Mouse (Mus musculus) midbrain, embryonic 15.5 days (tissue): ENCODE measurements around the gene Arhgap31. TPM values are rescaled to one million over a fixed set of nuclear protein-coding genes. Genes with fewer than 3 reads are reported as not detected.
"Not testable (repeated sequence)": the region's sequence is repeated elsewhere in the genome, so short reads cannot be mapped to it uniquely, and the experiment has no call there.

ENCODE experiments used
- ATAC-seq: fragments of 200-750 bp; cut with Nextera tagmentation; replicated peaks from 2 replicates; pipeline ENCODE4 v1.8.0; 2017; ENCODE audit warnings: moderate TSS enrichment
- H3K27ac ChIP-seq: fragments of 300-500 bp; sonication (generic); 2 replicates; pipeline ENCODE4 v1.5.1; 2015; ENCODE audit warnings: mild to moderate bottlenecking, inconsistent platforms
- H3K27me3 ChIP-seq: fragments of 300-500 bp; sonication (generic); replicated peaks from 2 replicates; pipeline ENCODE4 v1.6.1; 2015; ENCODE audit warnings: inconsistent platforms
- H3K36me3 ChIP-seq: fragments of 300-500 bp; sonication (generic); replicated peaks from 2 replicates; pipeline ENCODE4 v1.6.1; 2015; ENCODE audit warnings: inconsistent platforms
- H3K4me1 ChIP-seq: fragments of 300-500 bp; sonication (generic); 2 replicates; pipeline ENCODE4 v1.6.1; 2015; ENCODE audit warnings: inconsistent platforms
- H3K4me2 ChIP-seq: fragments of 300-500 bp; sonication (generic); 2 replicates; pipeline ENCODE4 v1.6.1; 2015; ENCODE audit warnings: inconsistent platforms, mild to moderate bottlenecking, moderate library complexity
- H3K4me3 ChIP-seq: fragments of 300-500 bp; sonication (generic); 2 replicates; pipeline ENCODE4 v1.5.1; 2015; ENCODE audit warnings: mild to moderate bottlenecking, inconsistent platforms
- H3K9ac ChIP-seq: fragments of 300-500 bp; sonication (generic); 2 replicates; pipeline ENCODE4 v1.6.1; 2015; ENCODE audit warnings: mild to moderate bottlenecking, inconsistent platforms
- H3K9me3 ChIP-seq: fragments of 300-500 bp; sonication (generic); 2 replicates; pipeline ENCODE4 v1.6.1; 2016; ENCODE audit warnings: inconsistent platforms
- WGBS: fragments of 180-500 bp; shearing (Covaris S2); methylation state at CpG from one replicate; pipeline ENCODE4 v1.1.7; 2015; ENCODE audit warnings: mixed read lengths; 5-methylcytosine and 5-hydroxymethylcytosine counted together
- polyA plus RNA-seq: library from polyadenylated mRNA; unstranded; fragments of >200 nt; fragmentation: Nextera tagmentation; extraction: Ambion mirVana; gene quantifications from 2 replicates; pipeline ENCODE4 v1.2.1, GENCODE M21; 2015

The Arhgap31 gene
- polyA plus RNA-seq, 1 experiment from 2014 or later, result 5.8 TPM

DNA sequence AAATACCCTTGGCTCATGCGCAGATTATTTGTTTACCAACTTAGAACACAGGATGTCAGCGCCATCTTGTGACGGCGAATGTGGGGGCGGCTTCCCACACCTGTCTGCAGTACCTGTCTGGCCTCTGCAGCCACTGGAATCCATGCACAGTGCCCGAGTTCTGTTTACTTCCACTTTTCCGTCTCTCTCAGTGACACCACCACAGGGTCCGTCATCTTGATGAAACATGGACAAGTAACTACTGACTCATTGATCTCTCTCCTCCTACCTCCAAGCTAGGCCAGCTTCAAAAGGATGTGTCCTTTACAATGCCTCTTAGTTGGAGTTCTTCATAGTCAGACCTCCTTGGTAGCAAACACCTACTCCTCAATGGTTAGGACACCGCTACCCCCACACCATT lies 8.3 kb upstream of the Arhgap31 start:
- H3K27me3 ChIP-seq, result no peaks in the 10 kb centered on the region
- H3K4me1 ChIP-seq, result no peaks in the 10 kb centered on the region
- no peak overlapping the region for H3K4me3 ChIP-seq
- H3K9ac ChIP-seq, result no peak overlapping the region
- no peak overlapping the region for H3K4me2 ChIP-seq
- WGBS, result 94% methylated on average over 9 of the region's 9 CpGs
- no peak overlapping the region for H3K27ac ChIP-seq
- no peak for ATAC-seq
- H3K9me3 ChIP-seq, result no peaks in the 10 kb centered on the region
- no peaks in the 10 kb centered on the region for H3K36me3 ChIP-seq

DNA sequence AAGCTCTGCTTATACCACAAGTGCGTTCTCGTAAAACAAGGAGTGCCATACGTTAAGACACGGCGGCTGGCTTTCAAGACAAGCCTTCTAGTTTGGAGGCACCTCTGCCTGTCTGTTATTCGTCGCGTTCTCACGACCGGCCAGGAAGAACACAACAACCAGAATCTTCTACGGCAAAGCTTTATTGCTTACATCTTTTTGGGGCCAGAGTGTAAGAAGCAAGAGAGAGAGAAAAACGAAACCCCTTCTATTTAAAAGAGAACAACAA lies 1.1 kb upstream of the Arhgap31 start:
- H3K4me1 ChIP-seq, result peaks cover 16% of the 10 kb centered on the region; the same call in 1 of the 2 replicates
- peak overlapping the region; percentile 28; the same call in 1 of the 2 replicates for H3K4me2 ChIP-seq
- H3K27ac ChIP-seq, H3K4me3 ChIP-seq, H3K9ac ChIP-seq, H3K27me3 ChIP-seq, ATAC-seq, H3K36me3 ChIP-seq, H3K9me3 ChIP-seq: not testable (repeated sequence)
- WGBS, result 66% methylated on average over 11 of the region's 12 CpGs

DNA sequence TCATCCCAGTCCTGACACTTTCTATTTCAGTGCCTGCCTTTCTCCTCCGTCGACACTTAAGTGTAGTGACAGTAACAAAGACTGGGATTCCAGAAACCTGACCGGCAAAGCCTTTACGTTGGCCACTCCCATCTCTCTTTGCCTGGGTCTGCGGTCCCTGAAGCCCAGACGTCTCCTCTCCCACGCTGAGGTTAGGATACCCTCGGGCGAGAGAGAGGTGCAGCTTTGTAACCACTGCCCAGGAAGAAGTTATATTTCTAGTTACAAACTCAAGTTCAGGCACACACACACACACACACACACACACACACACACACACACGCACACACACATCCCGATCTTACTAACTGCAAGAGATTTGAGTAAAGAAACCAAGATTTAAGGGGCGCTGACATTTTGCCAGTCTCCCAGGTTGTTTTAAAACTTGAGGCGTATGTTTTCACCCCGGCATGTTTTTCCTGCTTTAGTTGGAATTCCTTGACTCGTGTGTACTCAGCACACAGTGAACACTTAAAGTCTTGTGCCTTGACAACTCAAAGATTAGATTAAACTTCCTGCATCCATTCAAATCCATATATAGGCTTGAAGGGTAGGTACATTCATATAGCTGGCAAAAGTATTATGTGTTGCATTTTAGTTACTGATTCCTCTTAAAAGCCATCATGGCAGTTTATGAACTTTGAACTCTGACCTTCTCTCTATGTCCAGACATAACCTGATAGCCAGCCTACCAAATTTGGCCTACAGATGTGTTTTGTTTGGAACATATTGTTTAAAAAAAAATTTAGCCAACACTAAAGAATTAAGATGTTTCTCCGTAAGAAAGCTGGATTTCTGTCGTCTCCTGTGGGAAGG lies 557 bp upstream of the Arhgap31 start:
- peak; percentile 60; the same call in 1 of the 2 replicates for ATAC-seq
- Histone ChIP-seq H3K27me3 (no peaks in the 10 kb centered on the region), H3K4me3 (peak overlapping the region; percentile 60), H3K9me3 (no peaks in the 10 kb centered on the region), H3K27ac (peak overlapping the region; percentile 72), H3K4me1 (peaks cover 16% of the 10 kb centered on the region; the same call in 1 of the 2 replicates), H3K36me3 (no peaks in the 10 kb centered on the region), H3K9ac (peak overlapping the region; percentile 64; the same call in 1 of the 2 replicates), H3K4me2 (peak overlapping the region; percentile 95)
- WGBS, result 29% methylated on average over 17 of the region's 17 CpGs

DNA sequence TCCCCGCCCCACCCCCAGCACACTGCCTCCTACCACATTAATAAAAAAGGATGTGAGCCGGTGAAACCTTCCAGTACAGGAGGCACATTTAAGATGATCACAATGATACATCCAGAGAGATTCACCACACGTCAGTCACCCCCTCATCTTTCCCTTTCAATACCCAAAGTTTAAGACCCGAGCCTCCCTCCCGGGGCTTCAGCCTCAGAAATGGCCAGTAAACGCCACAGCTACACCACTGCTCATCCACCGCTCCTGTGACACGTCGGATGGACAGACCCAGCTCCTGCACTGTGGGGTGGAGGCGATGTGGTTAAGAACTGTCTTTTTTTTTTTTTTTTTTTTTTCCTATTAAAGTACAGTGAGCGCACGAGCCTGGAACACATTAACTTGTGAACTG lies 969 bp downstream of the Arhgap31 start:
- peaks cover 16% of the 10 kb centered on the region; the same call in 1 of the 2 replicates for H3K4me1 ChIP-seq
- peak overlapping the region; percentile 60 for H3K4me3 ChIP-seq
- H3K27me3 ChIP-seq, result no peaks in the 10 kb centered on the region
- H3K27ac ChIP-seq, result no peak overlapping the region
- peak overlapping the region; percentile 95 for H3K4me2 ChIP-seq
- 5% methylated on average over 12 of the region's 12 CpGs for WGBS
- H3K9ac ChIP-seq, result 0 out of 2 replicates have a peak overlapping the region, but pooled peaks have one; percentile 20
- peak; percentile 25; the same call in 1 of the 2 replicates for ATAC-seq
- H3K9me3 ChIP-seq, result no peaks in the 10 kb centered on the region
- no peaks in the 10 kb centered on the region for H3K36me3 ChIP-seq

DNA sequence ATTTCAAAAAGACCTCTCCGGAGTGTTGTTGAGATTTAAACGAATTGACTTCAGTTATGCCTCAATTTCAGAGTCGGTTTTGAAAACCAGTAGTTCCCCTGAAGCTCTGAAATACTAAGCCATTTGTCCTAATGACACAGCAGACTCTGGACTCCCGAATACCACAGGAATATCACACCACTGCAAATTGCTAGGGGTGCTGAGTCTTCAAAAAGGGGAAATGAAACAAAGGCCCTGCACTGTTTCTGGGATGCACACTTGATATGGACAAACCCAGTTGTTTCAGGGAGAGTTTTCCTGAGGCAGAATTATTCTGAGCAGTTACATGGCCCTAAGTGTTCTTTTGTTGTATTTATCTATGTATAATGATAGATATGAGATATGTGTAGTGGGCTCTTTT lies 1.8 kb downstream of the Arhgap31 start:
- Histone ChIP-seq H3K36me3 (no peaks in the 10 kb centered on the region), H3K9ac (no peak overlapping the region), H3K9me3 (no peaks in the 10 kb centered on the region), H3K4me3 (no peak overlapping the region), H3K27ac (no peak overlapping the region), H3K4me2 (peak overlapping the region; percentile 95), H3K4me1 (peaks cover 16% of the 10 kb centered on the region; the same call in 1 of the 2 replicates), H3K27me3 (no peaks in the 10 kb centered on the region)
- no peak for ATAC-seq
- WGBS, result 69% methylated on average over 4 of the region's 4 CpGs

DNA sequence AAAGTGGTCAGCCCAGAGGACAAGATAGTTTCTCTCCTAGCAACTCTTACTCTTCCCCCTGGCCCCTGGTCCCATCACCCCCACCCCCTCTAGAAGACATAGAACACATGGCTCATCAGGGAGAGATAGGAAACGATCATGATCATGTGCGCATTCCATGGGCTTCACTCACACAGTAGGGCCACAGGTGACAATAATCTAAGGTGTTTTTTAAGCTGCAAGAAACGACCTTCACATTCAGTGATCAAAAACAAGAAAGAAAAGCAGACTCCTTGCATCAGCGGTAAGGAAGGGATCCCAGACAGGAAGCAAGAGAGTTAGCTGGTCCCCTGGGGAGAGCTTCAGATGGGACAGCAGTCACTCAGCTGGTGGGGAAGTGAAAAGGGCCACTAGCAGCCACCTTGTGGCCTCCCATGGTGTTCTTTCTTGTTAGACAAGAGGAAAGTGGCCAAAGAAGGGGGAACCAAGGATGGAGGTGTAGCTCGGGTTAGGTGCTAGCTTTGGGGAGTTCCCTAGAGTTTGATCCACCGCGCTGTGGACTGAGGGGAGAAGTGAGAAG lies 4.0 kb downstream of the Arhgap31 start:
- Histone ChIP-seq H3K4me3 (no peak overlapping the region), H3K4me2 (no peak overlapping the region), H3K36me3 (no peaks in the 10 kb centered on the region), H3K9ac (no peak overlapping the region), H3K9me3 (no peaks in the 10 kb centered on the region), H3K27me3 (no peaks in the 10 kb centered on the region), H3K27ac (no peak overlapping the region), H3K4me1 (peaks cover 15% of the 10 kb centered on the region; the same call in 1 of the 2 replicates)
- 65% methylated on average over 7 of the region's 7 CpGs for WGBS
- no peak for ATAC-seq

DNA sequence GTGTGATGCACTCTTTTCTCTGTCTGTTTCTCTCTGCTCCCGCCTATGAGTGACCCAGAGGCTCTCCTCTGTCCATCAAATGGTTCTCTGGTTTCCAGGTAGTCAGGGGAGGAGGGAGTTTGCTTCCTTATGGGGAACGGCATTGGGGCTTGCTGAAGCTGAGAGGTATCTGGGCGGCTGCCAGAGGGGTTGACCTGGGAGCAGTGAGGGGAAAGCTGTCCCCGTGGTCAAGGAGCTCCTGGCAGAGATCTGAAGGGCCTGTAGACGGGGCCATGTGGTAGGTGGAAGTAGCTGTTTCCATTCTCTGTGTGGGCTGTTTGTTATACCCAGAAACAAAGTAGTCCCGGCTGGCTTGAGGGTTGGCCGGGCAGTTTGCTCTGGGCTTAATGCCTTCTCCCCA lies 6.3 kb downstream of the Arhgap31 start:
- Histone ChIP-seq H3K4me1 (peaks cover under 1% of the 10 kb centered on the region; the same call in 1 of the 2 replicates), H3K27ac (no peak overlapping the region), H3K4me3 (no peak overlapping the region), H3K36me3 (no peaks in the 10 kb centered on the region), H3K4me2 (no peak overlapping the region), H3K9me3 (no peaks in the 10 kb centered on the region), H3K9ac (no peak overlapping the region), H3K27me3 (no peaks in the 10 kb centered on the region)
- ATAC-seq, result no peak
- WGBS, result 78% methylated on average over 7 of the region's 7 CpGs

DNA sequence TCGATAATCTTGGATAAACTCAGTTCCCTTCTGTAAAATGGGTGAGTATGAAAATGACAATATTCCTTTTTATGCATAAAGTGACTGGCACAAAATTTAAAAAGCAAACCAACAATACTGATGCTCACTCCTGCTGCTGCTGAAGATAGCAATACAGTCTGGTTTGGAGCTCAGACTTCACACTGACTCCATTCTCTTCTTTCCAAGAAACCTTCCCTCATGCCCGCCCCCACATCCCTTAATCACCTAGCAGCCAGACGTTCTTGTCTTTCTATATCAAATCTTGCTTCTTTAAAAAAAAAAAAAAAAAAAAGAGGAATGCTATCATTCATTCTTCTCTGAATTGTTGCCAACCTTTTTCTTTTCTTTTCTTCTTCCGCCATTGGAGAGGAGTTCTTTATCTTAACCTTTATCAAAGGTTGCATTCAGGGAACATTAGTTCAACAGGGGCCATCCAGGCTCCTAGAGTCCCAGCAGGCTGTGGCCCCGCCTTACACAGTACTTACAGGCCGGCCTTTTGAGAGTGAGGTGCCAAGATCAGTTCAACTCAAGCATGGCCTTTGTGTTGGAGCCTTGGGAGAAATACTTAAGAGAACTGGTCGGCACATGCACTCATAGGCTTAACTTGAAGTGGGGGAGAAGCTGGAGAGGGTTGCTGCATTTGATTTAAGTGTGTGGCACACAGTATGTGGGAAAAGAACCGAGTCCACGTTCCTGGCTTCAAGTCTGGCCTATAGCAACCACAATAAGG lies 7.4 kb downstream of the Arhgap31 start:
- no peak for ATAC-seq
- H3K4me3 ChIP-seq, result no peak overlapping the region
- H3K27ac ChIP-seq, result no peak overlapping the region
- H3K4me2 ChIP-seq, result no peak overlapping the region
- H3K36me3 ChIP-seq, result no peaks in the 10 kb centered on the region
- 61% methylated on average over 9 of the region's 9 CpGs for WGBS
- H3K27me3 ChIP-seq, result no peaks in the 10 kb centered on the region
- no peaks in the 10 kb centered on the region for H3K9me3 ChIP-seq
- no peak overlapping the region for H3K9ac ChIP-seq
- H3K4me1 ChIP-seq, result peaks cover 6% of the 10 kb centered on the region; the same call in 1 of the 2 replicates

DNA sequence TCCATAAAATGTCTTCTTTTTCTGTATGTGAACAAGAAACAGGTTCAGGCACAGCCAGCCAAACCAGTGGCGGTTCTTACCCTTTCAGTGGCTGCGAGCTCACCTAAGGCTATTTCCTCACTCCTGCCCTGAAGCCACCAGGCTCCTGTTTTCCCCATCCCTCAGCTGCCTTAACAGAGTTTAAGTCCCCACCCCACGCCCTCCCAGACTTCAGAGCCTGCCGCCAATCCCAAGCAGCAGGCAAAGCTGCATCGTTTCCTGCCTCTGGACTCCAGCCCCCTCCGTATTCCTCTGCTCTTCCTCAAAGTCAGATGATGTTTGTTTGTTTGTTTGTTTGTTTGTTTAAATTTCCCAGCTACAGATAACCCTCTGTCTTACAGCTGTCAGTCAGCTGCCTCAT lies 9.6 kb downstream of the Arhgap31 start:
- Histone ChIP-seq H3K9me3 (no peaks in the 10 kb centered on the region), H3K4me2 (no peak overlapping the region), H3K27me3 (no peaks in the 10 kb centered on the region), H3K4me3 (no peak overlapping the region), H3K9ac (no peak overlapping the region), H3K4me1 (peaks cover 6% of the 10 kb centered on the region; the same call in 1 of the 2 replicates), H3K36me3 (no peaks in the 10 kb centered on the region), H3K27ac (no peak overlapping the region)
- WGBS, result 51% methylated on average over 6 of the region's 6 CpGs
- ATAC-seq, result no peak

DNA sequence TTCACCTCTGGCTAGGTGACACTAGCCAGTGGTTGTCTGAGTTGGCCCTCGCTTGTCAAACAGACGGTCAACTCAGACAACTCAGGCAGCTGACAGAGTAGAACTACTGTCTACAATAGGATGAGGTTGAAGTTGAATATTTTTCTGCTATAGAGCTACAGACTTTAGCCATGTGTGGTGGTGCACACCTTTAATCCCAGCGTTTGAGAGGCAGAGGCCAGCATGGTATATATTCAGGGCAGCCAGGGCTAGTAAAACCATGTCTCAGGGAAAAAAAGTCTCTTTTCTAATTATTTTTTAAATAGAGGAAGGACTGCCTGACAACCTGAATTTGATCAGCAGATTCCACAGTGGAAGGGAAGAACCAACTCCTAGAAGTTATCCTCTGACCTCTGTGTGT lies 10.8 kb downstream of the Arhgap31 start:
- Histone ChIP-seq H3K36me3 (no peaks in the 10 kb centered on the region), H3K9ac (no peak overlapping the region), H3K4me2 (no peak overlapping the region), H3K27ac (no peak overlapping the region), H3K27me3 (no peaks in the 10 kb centered on the region), H3K9me3 (no peaks in the 10 kb centered on the region), H3K4me1 (peaks cover 6% of the 10 kb centered on the region; the same call in 1 of the 2 replicates), H3K4me3 (no peak overlapping the region)
- no peak for ATAC-seq
- 87% methylated on average over 3 of the region's 3 CpGs for WGBS

DNA sequence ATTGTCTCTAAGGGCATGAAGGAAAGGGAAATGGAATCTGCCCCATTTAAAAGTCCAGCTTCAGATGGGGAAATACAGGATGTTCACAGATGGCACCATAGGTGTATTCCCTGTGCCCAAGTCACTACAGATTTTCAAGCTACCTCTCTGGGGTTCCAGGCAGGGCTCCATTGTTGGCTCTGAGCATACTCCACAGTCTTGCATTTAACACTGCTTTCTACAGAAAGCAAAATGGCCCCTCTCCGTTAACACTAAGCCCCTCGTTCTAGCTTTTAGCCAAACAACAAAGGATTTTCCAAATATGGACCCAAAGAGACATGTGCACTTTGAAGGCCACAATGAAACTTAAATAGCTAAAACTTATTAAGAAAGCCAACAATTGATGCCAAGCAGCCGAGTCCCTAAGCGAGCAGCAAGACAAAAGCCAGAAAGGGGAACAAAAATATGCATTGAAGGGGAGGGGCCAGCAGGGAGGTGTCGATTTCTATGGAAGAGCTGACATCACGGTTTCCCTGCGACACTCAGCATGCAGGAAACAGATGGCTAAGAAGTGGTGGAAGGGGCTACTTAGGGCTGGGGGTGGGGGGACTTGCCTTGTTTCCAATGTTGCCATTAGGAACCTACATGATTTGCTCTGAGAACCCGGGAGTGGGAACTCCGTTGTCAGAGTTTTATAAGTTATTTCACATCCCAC lies 11.4 kb downstream of the Arhgap31 start:
- H3K36me3 ChIP-seq, result no peaks in the 10 kb centered on the region
- H3K27me3 ChIP-seq, result no peaks in the 10 kb centered on the region
- H3K27ac ChIP-seq, result no peak overlapping the region
- 18% methylated on average over 9 of the region's 9 CpGs for WGBS
- no peak overlapping the region for H3K9ac ChIP-seq
- no peaks in the 10 kb centered on the region for H3K9me3 ChIP-seq
- peaks cover 6% of the 10 kb centered on the region; the same call in 1 of the 2 replicates for H3K4me1 ChIP-seq
- ATAC-seq, result 0 out of 2 replicates have a peak, but pooled peaks have one; percentile 60
- no peak overlapping the region for H3K4me3 ChIP-seq
- H3K4me2 ChIP-seq, result peak overlapping the region; percentile 16; the same call in 1 of the 2 replicates
